In the genomic region with DNA sequence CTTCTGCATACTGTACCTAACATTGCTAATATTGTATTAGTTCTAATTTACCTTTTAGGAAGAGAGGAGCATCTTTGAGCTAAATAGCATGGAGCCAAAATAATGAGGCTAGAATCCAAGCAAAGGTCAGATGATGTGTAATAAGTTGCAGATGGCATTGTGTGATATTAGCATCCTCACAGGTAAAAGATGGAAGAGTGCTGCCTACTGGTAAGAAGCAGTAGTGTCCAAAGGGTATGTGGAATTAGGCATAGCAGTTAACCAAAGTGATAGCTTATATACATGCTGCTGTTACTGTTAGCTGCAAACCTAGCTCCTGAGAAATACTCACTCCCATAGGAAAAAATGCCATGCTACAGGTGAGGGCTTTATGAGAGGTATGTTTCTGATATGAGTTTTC, we compare ENCODE assay signal across 19 mouse cellular contexts.
A peak's percentile ranks its signal among the peaks of the same experiment; 100 is the strongest.
DNase-seq lines count a peak whose midpoint lies in the region; ATAC-seq and TF ChIP-seq lines count a peak whose summit lies in the region.
"Had no signal": no experiment of that assay in that cellular context is flagged by ENCODE, and none has a peak within 500 bp of the region (broad histone marks: within the 10 kb centered on the region; RNA-seq: fewer than 3 reads in every experiment).

No protein-coding gene starts in this region.

- in situ Hi-C loops in Patski (cut with MboI; ENCODE audit: low pct_unique_long_range_greater_than_20kb), result no loop called here

- no peaks in the 10 kb centered on the region for H3K9me3 ChIP-seq in forebrain, embryonic 14.5 days (replicated peaks; ENCODE audit: control insufficient read depth, low read length)
- H3K9me3 ChIP-seq in forebrain, embryonic 16.5 days (ENCODE audit: control insufficient read depth, low read length), result no peaks in the 10 kb centered on the region
- no peaks in the 10 kb centered on the region for H3K9me3 ChIP-seq in intestine, postnatal 0 days (ENCODE audit: control insufficient read depth)
- no peaks in the 10 kb centered on the region for H3K9me3 ChIP-seq in intestine, embryonic 16.5 days (ENCODE audit: control insufficient read depth, low read length)
- H3K9me3 ChIP-seq in lung, postnatal 0 days (ENCODE audit: low read length), result no peaks in the 10 kb centered on the region
- H3K9me3 ChIP-seq: forebrain, embryonic 12.5 days; heart, embryonic 15.5 days; liver, embryonic 13.5 days; neural tube, embryonic 12.5 days had no signal

- H3K4me1 ChIP-seq in forebrain, embryonic 14.5 days (ENCODE audit: control insufficient read depth, insufficient read depth, low read length), result no peaks in the 10 kb centered on the region
- no peaks in the 10 kb centered on the region for H3K4me1 ChIP-seq in forebrain, embryonic 16.5 days (replicated peaks; ENCODE audit: control insufficient read depth, insufficient read depth, low read length)
- no peaks in the 10 kb centered on the region for H3K4me1 ChIP-seq in intestine, postnatal 0 days (replicated peaks; ENCODE audit: control insufficient read depth, insufficient read depth, low read length)
- no peaks in the 10 kb centered on the region for H3K4me1 ChIP-seq in intestine, embryonic 16.5 days (ENCODE audit: control insufficient read depth, insufficient read depth, low read length)
- no peaks in the 10 kb centered on the region for H3K4me1 ChIP-seq in lung, postnatal 0 days (ENCODE audit: insufficient read depth, low read depth, low read length)
- H3K4me1 ChIP-seq: forebrain, embryonic 12.5 days; liver, embryonic 13.5 days; neural tube, embryonic 12.5 days had no signal

- no peak overlapping the region for H3K4me3 ChIP-seq in forebrain, embryonic 14.5 days (ENCODE audit: low read depth, low read length)
- H3K4me3 ChIP-seq in forebrain, embryonic 16.5 days (replicated peaks; ENCODE audit: low read length), result no peak overlapping the region
- H3K4me3 ChIP-seq in intestine, postnatal 0 days (ENCODE audit: low read depth, low read length), result no peak overlapping the region
- H3K4me3 ChIP-seq in intestine, embryonic 16.5 days (ENCODE audit: low read length), result no peak overlapping the region
- H3K4me3 ChIP-seq in lung, postnatal 0 days (ENCODE audit: low read depth, low read length), result no peak overlapping the region
- H3K4me3 ChIP-seq: forebrain, embryonic 12.5 days; heart, embryonic 15.5 days; liver, embryonic 13.5 days; neural tube, embryonic 12.5 days had no signal

- no peaks in the 10 kb centered on the region for H3K36me3 ChIP-seq in forebrain, embryonic 14.5 days (ENCODE audit: control insufficient read depth, insufficient read depth, low read length)
- no peaks in the 10 kb centered on the region for H3K36me3 ChIP-seq in forebrain, embryonic 16.5 days (ENCODE audit: control insufficient read depth, insufficient read depth)
- H3K36me3 ChIP-seq in intestine, postnatal 0 days (ENCODE audit: control insufficient read depth, insufficient read depth), result no peaks in the 10 kb centered on the region
- H3K36me3 ChIP-seq in intestine, embryonic 16.5 days (ENCODE audit: control insufficient read depth, insufficient read depth, low read length), result no peaks in the 10 kb centered on the region
- no peaks in the 10 kb centered on the region for H3K36me3 ChIP-seq in lung, postnatal 0 days (ENCODE audit: insufficient read depth, low read length)
- H3K36me3 ChIP-seq: forebrain, embryonic 12.5 days; heart, embryonic 15.5 days; liver, embryonic 13.5 days; neural tube, embryonic 12.5 days had no signal

- peak; percentile 56 for TF ChIP-seq CTCF in intestine, postnatal 0 days (IDR thresholded peaks at IDR 0.05; ENCODE audit: low read depth)
- peak; percentile 68 for TF ChIP-seq CTCF in lung, postnatal 0 days (IDR thresholded peaks at IDR 0.05)
- peak; percentile 22 for TF ChIP-seq CTCF in Patski (IDR thresholded peaks at IDR 0.05)

- CTCF ChIA-PET in Patski (lab: Charles Lee), result no interaction called here

- H3K27ac ChIP-seq in forebrain, embryonic 14.5 days (ENCODE audit: low read depth, low read length), result no peak overlapping the region
- H3K27ac ChIP-seq in forebrain, embryonic 16.5 days (ENCODE audit: low read length), result no peak overlapping the region
- H3K27ac ChIP-seq in intestine, postnatal 0 days (ENCODE audit: low read depth, low read length), result no peak overlapping the region
- H3K27ac ChIP-seq in intestine, embryonic 16.5 days (ENCODE audit: low read length), result no peak overlapping the region
- no peak overlapping the region for H3K27ac ChIP-seq in lung, postnatal 0 days (ENCODE audit: low read length)
- H3K27ac ChIP-seq: forebrain, embryonic 12.5 days; heart, embryonic 15.5 days; liver, embryonic 13.5 days; neural tube, embryonic 12.5 days had no signal

- no peak overlapping the region for H3K9ac ChIP-seq in forebrain, embryonic 14.5 days (ENCODE audit: low read length)
- H3K9ac ChIP-seq in forebrain, embryonic 16.5 days (replicated peaks; ENCODE audit: low read depth, low read length), result no peak overlapping the region
- no peak overlapping the region for H3K9ac ChIP-seq in intestine, postnatal 0 days (ENCODE audit: low read depth, low read length)
- no peak overlapping the region for H3K9ac ChIP-seq in intestine, embryonic 16.5 days (ENCODE audit: low read depth, low read length)
- no peak overlapping the region for H3K9ac ChIP-seq in lung, postnatal 0 days (replicated peaks; ENCODE audit: low read depth)
- H3K9ac ChIP-seq: forebrain, embryonic 12.5 days; heart, embryonic 15.5 days; liver, embryonic 13.5 days; neural tube, embryonic 12.5 days had no signal

- ATAC-seq in forebrain, embryonic 14.5 days, result no peak
- no peak for ATAC-seq in forebrain, embryonic 16.5 days
- no peak for ATAC-seq in intestine, postnatal 0 days
- no peak for ATAC-seq in intestine, embryonic 16.5 days
- ATAC-seq in lung, postnatal 0 days, result no peak
- ATAC-seq in Patski, result no peak

- no peak for TF ChIP-seq EP300 in lung, postnatal 0 days (IDR thresholded peaks at IDR 0.05)

- no peak overlapping the region for H3K4me2 ChIP-seq in forebrain, embryonic 14.5 days (ENCODE audit: low read length)
- no peak overlapping the region for H3K4me2 ChIP-seq in forebrain, embryonic 16.5 days (ENCODE audit: low read length)
- no peak overlapping the region for H3K4me2 ChIP-seq in intestine, postnatal 0 days (replicated peaks; ENCODE audit: low read depth)
- H3K4me2 ChIP-seq in intestine, embryonic 16.5 days (ENCODE audit: low read depth, low read length), result no peak overlapping the region
- no peak overlapping the region for H3K4me2 ChIP-seq in lung, postnatal 0 days (replicated peaks; ENCODE audit: low read depth, low read length)
- H3K4me2 ChIP-seq: forebrain, embryonic 12.5 days; heart, embryonic 15.5 days; liver, embryonic 13.5 days; neural tube, embryonic 12.5 days had no signal

- DNase-seq in forebrain, embryonic 14.5 days (ENCODE audit: low spot score), result peak; percentile 29
- peak; percentile 20 for DNase-seq in lung, postnatal 0 days (ENCODE audit: low spot score)
- DNase-seq in lung, adult 18-20 months, result no peak
- DNase-seq in Patski (ENCODE audit: low read depth, low spot score), result no peak
- DNase-seq in adrenal gland, postnatal 4 days (ENCODE audit: low spot score in 2 of 2), result no peak
- DNase-seq: adrenal gland, adult 8-10 months; cerebellum, adult 9-11 months; heart, adult 11 months; kidney, adult 8-10 months; kidney, postnatal 25 days; liver, embryonic 13.5 days; lung, postnatal 14 days; thymus, postnatal 25 days had no signal

- no peaks in the 10 kb centered on the region for H3K27me3 ChIP-seq in forebrain, embryonic 14.5 days (replicated peaks; ENCODE audit: control insufficient read depth, insufficient read depth, low read length)
- no peaks in the 10 kb centered on the region for H3K27me3 ChIP-seq in forebrain, embryonic 16.5 days (replicated peaks; ENCODE audit: control insufficient read depth, insufficient read depth, low read length)
- no peaks in the 10 kb centered on the region for H3K27me3 ChIP-seq in intestine, postnatal 0 days (replicated peaks; ENCODE audit: control insufficient read depth, insufficient read depth, low read length)
- H3K27me3 ChIP-seq in intestine, embryonic 16.5 days (replicated peaks; ENCODE audit: control insufficient read depth, insufficient read depth, low read length), result no peaks in the 10 kb centered on the region
- no peaks in the 10 kb centered on the region for H3K27me3 ChIP-seq in lung, postnatal 0 days (replicated peaks; ENCODE audit: insufficient read depth, low read length)
- peaks cover 49% of the 10 kb centered on the region for H3K27me3 ChIP-seq in Patski
- H3K27me3 ChIP-seq: forebrain, embryonic 12.5 days; heart, embryonic 15.5 days; liver, embryonic 13.5 days; neural tube, embryonic 12.5 days had no signal

- POLR2A ChIA-PET in Patski (lab: Charles Lee), result no interaction called here

Comparison
In these comparisons a context has a peak if more than half of its experiments do, and no peak if none do; other contexts are left out.
1. DNase-seq: peak in forebrain, embryonic 14.5 days (single experiment) and lung, postnatal 0 days (single experiment); none in lung, adult 18-20 months (0 of 2), Patski (single experiment) and adrenal gland, postnatal 4 days (0 of 2).
2. Peak in every context shown above with its lines, with median percentiles within 50 percentile points of each other: CTCF ChIP-seq.